Mouse (Mus musculus): ENCODE results near the gene 2010106E10Rik. TPM values are rescaled to one million over a fixed set of nuclear protein-coding genes. Genes with fewer than 3 reads are reported as not detected.

2010106E10Rik gene
- polyA plus RNA-seq (2014; fragmentation: Nextera tagmentation; extraction: Ambion mirVana): not detected in 2 replicates

- Histone ChIP-seq H3K9ac (replicated peaks; ENCODE audit: low read depth, low read length) (no peak within 1 kb of the TSS), H3K4me3 (ENCODE audit: low read depth, low read length) (no peak within 1 kb of the TSS), H3K4me2 (ENCODE audit: low read depth, low read length) (no peak within 1 kb of the TSS), H3K36me3 (ENCODE audit: control insufficient read depth, insufficient read depth, low read length) (no peaks in the 10 kb centered on the region), H3K9me3 (ENCODE audit: control insufficient read depth, low read length) (no peaks in the 10 kb centered on the region), H3K27ac (ENCODE audit: low read depth, low read length) (no peak within 1 kb of the TSS), H3K27me3 (ENCODE audit: control insufficient read depth, insufficient read depth, low read length) (no peaks in the 10 kb centered on the region), H3K4me1 (ENCODE audit: control insufficient read depth, insufficient read depth, low read length) (no peaks in the 10 kb centered on the region)
- 90% methylated on average over 1 of the region's 1 CpGs for WGBS
- no peak for ATAC-seq (ENCODE audit: low read depth)
These were observed at the start of gene 2010106E10Rik for GRCm38 (mm10) chrX:112494974-112495373. 2010106E10Rik (plus strand) TSS chrX:112495274.

GRCm38 (mm10) chrX:112505651-112506050 lies 10.6 kb downstream of the 2010106E10Rik start:
- no peak overlapping the region for H3K9ac ChIP-seq (replicated peaks; ENCODE audit: low read depth, low read length)
- ATAC-seq (ENCODE audit: low read depth): no peak
- H3K4me1 ChIP-seq (ENCODE audit: control insufficient read depth, insufficient read depth, low read length): no peaks in the 10 kb centered on the region
- no peaks in the 10 kb centered on the region for H3K9me3 ChIP-seq (ENCODE audit: control insufficient read depth, low read length)
- 76% methylated on average over 2 of the region's 2 CpGs for WGBS
- no peak overlapping the region for H3K27ac ChIP-seq (ENCODE audit: low read depth, low read length)
- no peaks in the 10 kb centered on the region for H3K36me3 ChIP-seq (ENCODE audit: control insufficient read depth, insufficient read depth, low read length)
- H3K27me3 ChIP-seq (ENCODE audit: control insufficient read depth, insufficient read depth, low read length): no peaks in the 10 kb centered on the region
- H3K4me2 ChIP-seq (ENCODE audit: low read depth, low read length): no peak overlapping the region
- no peak overlapping the region for H3K4me3 ChIP-seq (ENCODE audit: low read depth, low read length)

GRCm38 (mm10) chrX:112524755-112525154 lies 29.7 kb downstream of the 2010106E10Rik start:
- peak; percentile 38; the same call in 1 of the 2 replicates for ATAC-seq (ENCODE audit: low read depth)
- Histone ChIP-seq H3K4me1 (ENCODE audit: control insufficient read depth, insufficient read depth, low read length) (no peaks in the 10 kb centered on the region), H3K27ac (ENCODE audit: low read depth, low read length) (no peak overlapping the region), H3K4me3 (ENCODE audit: low read depth, low read length) (no peak overlapping the region), H3K9me3 (ENCODE audit: control insufficient read depth, low read length) (no peaks in the 10 kb centered on the region), H3K4me2 (ENCODE audit: low read depth, low read length) (no peak overlapping the region), H3K36me3 (ENCODE audit: control insufficient read depth, insufficient read depth, low read length) (no peaks in the 10 kb centered on the region), H3K27me3 (ENCODE audit: control insufficient read depth, insufficient read depth, low read length) (no peaks in the 10 kb centered on the region), H3K9ac (replicated peaks; ENCODE audit: low read depth, low read length) (no peak overlapping the region)
- whole genome bisulfite sequencing: 70% methylated on average over 1 of the region's 1 CpGs

GRCm38 (mm10) chrX:112543115-112543514 lies 48.0 kb downstream of the 2010106E10Rik start:
- WGBS: 50% methylated on average over 1 of the region's 1 CpGs

GRCm38 (mm10) chrX:112567716-112568115 lies 72.6 kb downstream of the 2010106E10Rik start:
- H3K4me3 ChIP-seq (ENCODE audit: low read depth, low read length): no peak overlapping the region
- no peak overlapping the region for H3K9ac ChIP-seq (replicated peaks; ENCODE audit: low read depth, low read length)
- no peaks in the 10 kb centered on the region for H3K9me3 ChIP-seq (ENCODE audit: control insufficient read depth, low read length)
- H3K4me2 ChIP-seq (ENCODE audit: low read depth, low read length): no peak overlapping the region
- no peak for ATAC-seq (ENCODE audit: low read depth)
- H3K27ac ChIP-seq (ENCODE audit: low read depth, low read length): no peak overlapping the region
- no peaks in the 10 kb centered on the region for H3K36me3 ChIP-seq (ENCODE audit: control insufficient read depth, insufficient read depth, low read length)
- 74% methylated on average over 2 of the region's 2 CpGs for WGBS
- H3K4me1 ChIP-seq (ENCODE audit: control insufficient read depth, insufficient read depth, low read length): no peaks in the 10 kb centered on the region
- H3K27me3 ChIP-seq (ENCODE audit: control insufficient read depth, insufficient read depth, low read length): no peaks in the 10 kb centered on the region

More at GRCm38 (mm10) chrX:112543115-112543514, 48.0 kb downstream of the 2010106E10Rik start:
- no peak for ATAC-seq (ENCODE audit: low read depth)
- Histone ChIP-seq H3K4me2 (ENCODE audit: low read depth, low read length) (no peak overlapping the region), H3K27me3 (ENCODE audit: control insufficient read depth, insufficient read depth, low read length) (no peaks in the 10 kb centered on the region), H3K36me3 (ENCODE audit: control insufficient read depth, insufficient read depth, low read length) (no peaks in the 10 kb centered on the region), H3K9ac (replicated peaks; ENCODE audit: low read depth, low read length) (no peak overlapping the region), H3K4me1 (ENCODE audit: control insufficient read depth, insufficient read depth, low read length) (no peaks in the 10 kb centered on the region), H3K4me3 (ENCODE audit: low read depth, low read length) (no peak overlapping the region), H3K9me3 (ENCODE audit: control insufficient read depth, low read length) (no peaks in the 10 kb centered on the region), H3K27ac (ENCODE audit: low read depth, low read length) (no peak overlapping the region)

- Histone ChIP-seq H3K4me3 (ENCODE audit: low read depth, low read length) (peak within 1 kb of the TSS; percentile 61), H3K4me2 (ENCODE audit: low read depth, low read length) (peak within 1 kb of the TSS; percentile 42), H3K4me1 (ENCODE audit: control insufficient read depth, insufficient read depth, low read length) (no peaks in the 10 kb centered on the region), H3K36me3 (ENCODE audit: control insufficient read depth, insufficient read depth, low read length) (no peaks in the 10 kb centered on the region), H3K9ac (replicated peaks; ENCODE audit: low read depth, low read length) (peak within 1 kb of the TSS; percentile 81), H3K27me3 (ENCODE audit: control insufficient read depth, insufficient read depth, low read length) (no peaks in the 10 kb centered on the region), H3K9me3 (ENCODE audit: control insufficient read depth, low read length) (no peaks in the 10 kb centered on the region), H3K27ac (ENCODE audit: low read depth, low read length) (peak within 1 kb of the TSS; percentile 90)
- WGBS: 14% methylated on average over 52 of the region's 79 CpGs
- ATAC-seq (ENCODE audit: low read depth): peak; percentile 98
These were observed 105.6 kb downstream of the 2010106E10Rik start, which contains the start of gene Zfp711 for GRCm38 (mm10) chrX:112600511-112601305. Zfp711 (plus strand) TSS chrX:112600526.

GRCm38 (mm10) chrX:112601306-112602120 lies 106.4 kb downstream of the 2010106E10Rik start:
- Histone ChIP-seq H3K4me1 (ENCODE audit: control insufficient read depth, insufficient read depth, low read length) (no peaks in the 10 kb centered on the region), H3K27me3 (ENCODE audit: control insufficient read depth, insufficient read depth, low read length) (no peaks in the 10 kb centered on the region), H3K9ac (replicated peaks; ENCODE audit: low read depth, low read length) (peak overlapping the region; percentile 81), H3K27ac (ENCODE audit: low read depth, low read length) (peak overlapping the region; percentile 90), H3K36me3 (ENCODE audit: control insufficient read depth, insufficient read depth, low read length) (no peaks in the 10 kb centered on the region), H3K4me3 (ENCODE audit: low read depth, low read length) (peak overlapping the region; percentile 61), H3K4me2 (ENCODE audit: low read depth, low read length) (peak overlapping the region; percentile 42), H3K9me3 (ENCODE audit: control insufficient read depth, low read length) (no peaks in the 10 kb centered on the region)
- ATAC-seq (ENCODE audit: low read depth): peak; percentile 71
- WGBS: 25% methylated on average over 30 of the region's 81 CpGs

Measured in neural tube, embryonic 14.5 days (tissue).